Mouse (Mus musculus) liver (tissue): Measurements from ENCODE around the gene AU022751.
"Not testable (repeated sequence)": the region's sequence is repeated elsewhere in the genome, so short reads cannot be mapped to it uniquely, and the experiment has no call there.

Experiments
- DNase-seq: peaks from one replicate; pipeline ENCODE4 v3.0.0-alpha.2; 2020; ENCODE audit warnings: mixed read lengths

The AU022751 gene

DNA sequence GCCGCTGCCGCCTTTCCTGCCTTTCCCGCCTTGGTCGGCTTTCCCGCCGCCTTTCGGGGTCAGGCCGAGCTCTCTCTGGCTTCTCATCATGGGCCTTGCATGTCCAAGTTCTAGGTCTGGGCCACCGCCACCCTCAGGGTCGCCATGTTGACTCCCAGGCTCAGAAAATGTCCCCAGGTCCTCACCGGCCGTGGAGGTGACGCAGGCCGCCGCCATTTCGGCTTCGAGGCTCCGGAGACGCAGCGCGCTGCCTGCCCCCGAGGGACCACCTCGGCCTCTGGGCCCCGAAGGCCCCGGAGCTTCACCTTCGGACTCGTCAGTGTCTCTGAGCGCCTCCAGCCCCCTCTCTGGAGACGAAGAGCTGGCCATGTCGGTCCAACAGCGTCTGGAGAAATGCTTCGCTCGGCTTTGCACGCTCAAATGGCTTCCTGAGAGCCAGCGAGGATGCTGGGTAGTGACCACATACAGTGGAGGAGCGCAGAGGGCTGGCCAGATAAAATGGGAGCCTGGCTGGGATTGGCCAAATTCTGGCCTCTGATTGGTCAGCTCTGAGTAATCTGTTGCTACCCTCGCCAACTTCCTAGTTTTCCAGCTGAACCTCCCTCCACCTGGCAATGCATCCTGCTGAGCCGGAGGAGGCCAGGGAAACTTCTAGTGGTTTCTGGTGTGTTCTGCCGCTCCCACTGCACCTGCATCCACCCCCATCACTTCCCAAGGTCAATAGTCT is at the start of gene AU022751:
TSS of gene AU022751 (minus strand) at position 466 of the 727 bp plus-strand sequence.
- DNase-seq: no peak

DNA sequence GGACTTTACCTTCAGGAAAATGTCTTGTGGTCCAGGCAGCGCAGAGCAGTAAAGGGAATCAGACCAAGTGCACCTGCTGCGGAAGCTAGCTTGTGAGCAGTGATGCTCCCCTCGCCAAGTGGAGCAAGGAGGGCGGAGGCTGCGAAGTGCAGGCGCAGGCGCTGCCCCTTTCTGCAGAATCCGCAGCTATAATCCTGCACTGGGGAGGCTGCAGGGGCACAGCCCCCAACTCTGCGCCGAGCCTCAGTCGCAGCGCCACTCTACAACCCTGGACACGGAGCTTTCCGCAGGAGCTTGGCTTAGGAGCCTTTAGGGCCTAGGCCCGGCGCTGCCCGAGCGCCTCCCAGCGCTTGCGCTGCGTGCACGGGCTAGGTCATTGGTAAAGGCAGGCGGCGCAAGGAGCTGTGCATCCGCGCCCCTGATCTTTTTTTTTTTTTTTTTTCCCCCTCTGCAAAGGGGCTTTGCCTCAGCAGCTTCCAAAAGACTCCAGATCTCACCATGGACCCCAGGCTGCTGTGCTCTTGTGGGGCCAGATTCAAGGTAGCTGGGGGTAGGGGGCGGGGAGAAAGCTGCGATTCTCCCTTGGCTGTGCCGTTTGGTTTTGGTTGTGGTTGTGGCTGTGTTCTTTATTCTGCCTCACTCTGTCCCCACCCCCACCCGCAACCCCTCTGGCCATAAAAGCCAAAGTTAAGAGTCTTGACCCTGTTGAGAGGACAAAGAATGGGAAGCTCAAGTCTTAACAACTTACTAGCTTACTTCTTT is 9.0 kb upstream of the AU022751 start:
- DNase-seq: peak; percentile 5

DNA sequence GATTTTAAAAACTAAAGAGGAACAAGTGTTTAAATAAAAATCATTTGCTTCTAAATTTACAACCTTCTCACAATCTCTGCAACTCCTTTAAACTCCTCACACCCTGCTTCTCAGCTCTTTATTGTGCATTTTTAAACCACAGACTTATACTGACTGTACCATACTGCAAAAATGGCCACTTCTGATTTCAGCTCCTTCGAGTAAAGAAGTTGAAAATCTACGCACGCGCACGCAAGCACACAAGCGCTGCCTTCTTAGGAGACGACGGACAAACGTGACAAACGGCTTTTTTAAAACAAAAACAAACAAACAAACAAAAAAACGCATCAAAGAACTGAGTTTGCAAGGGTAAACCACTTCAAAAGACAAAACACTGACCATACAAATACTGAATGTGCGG is 8.3 kb upstream of the AU022751 start:
- no peak for DNase-seq

DNA sequence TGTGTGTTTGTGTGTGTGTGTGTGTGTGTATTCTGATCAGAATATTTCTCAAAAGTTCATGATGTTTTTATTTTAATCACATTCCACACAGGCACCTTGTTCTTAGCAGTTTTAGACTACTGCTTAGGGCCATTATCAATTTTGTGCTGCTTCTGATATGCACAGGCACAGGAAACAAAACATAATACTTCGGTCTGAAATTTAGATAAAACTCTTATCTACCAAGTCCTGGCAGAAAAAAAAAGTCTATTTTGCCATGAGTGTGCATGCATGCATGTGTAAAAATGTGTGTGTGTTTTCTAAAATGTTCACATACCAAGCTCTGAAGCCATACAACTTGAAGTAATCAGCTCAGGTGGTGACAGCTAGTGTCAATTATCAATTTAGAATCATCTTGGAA is 21.7 kb downstream of the AU022751 start:
- no peak for DNase-seq

DNA sequence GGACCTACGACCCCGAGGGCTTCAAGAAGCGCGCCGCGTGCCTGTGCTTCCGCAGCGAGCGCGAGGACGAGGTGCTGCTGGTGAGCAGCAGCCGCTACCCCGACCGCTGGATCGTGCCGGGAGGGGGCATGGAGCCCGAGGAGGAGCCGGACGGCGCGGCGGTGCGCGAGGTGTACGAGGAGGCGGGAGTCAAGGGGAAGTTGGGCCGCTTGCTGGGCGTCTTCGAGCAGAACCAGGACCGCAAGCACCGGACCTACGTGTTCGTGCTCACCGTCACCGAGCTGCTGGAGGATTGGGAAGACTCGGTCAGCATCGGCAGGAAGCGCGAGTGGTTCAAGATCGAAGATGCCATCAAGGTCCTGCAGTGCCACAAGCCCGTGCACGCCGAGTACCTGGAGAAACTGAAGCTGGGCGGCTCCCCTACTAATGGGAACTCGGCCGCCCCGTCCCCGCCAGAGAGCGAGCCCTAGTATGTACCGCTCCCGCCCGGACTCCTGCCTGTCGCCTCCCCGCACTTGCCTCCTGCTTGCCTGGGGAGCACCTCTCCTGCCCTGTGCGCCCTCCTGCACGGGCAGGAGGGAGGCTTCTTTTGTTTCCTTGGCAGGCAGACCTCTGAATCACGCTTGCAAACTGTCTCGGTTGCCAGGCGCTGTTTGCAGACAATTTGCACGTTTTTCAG is 35.1 kb downstream of the AU022751 start:
- not testable (repeated sequence) for DNase-seq

DNA sequence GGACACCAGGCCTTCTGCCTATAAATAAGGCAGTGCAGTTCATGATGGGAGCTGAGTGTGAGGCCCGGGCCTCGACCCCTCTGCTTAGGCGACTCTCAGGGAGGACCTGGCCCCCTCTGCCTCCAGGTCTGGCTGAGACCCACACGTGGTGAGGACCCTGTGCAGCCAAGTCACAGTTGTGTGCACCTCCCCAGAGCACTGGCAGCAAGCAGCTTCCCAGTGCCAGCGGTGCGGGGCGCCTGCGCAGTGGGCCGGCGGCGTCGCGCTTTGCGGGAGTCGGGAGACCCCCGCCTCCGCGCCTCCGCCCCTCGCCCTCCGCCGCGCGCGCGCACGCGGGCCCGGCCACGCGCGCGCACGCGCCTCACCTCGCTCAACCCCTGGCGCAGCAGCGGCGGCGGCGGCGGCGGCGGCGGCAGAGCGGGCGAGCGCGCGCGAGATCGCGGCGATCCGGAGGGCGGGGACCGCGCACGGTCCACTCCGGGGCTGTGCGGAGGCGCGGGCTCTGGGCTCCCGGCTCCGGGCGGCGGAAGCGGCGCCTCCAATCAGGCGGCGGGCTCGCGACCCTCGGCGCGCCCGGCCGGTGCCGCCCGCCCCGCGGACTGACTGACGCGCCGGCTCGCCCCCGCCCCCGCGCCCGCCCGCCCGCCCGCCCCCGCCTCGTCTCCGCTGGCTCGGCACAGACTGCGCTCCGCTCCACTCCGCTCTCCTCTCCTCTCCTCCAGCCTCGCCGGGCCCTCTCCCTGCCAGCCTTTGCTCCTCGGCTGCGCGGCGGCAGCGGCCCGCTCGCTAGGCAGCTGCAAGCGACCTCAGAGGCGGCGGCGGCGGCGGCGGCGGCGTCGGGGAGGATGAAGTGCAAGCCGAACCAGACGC is 35.9 kb downstream of the AU022751 start, which contains the start of gene Nudt11:
TSS of gene Nudt11 (plus strand) at position 388 of the 870 bp plus-strand sequence.
- not testable (repeated sequence) for DNase-seq
